Mouse (Mus musculus) 416B (cell line): ENCODE measurements around the gene Sidt1.
"Not testable (repeated sequence)": the region's sequence is repeated elsewhere in the genome, so short reads cannot be mapped to it uniquely, and the experiment has no call there.

Experiments used
- DNase-seq: peaks from one replicate; pipeline ENCODE4 v3.0.0; 2011; ENCODE audit warnings: low read depth

The Sidt1 gene

GRCm38 (mm10) chr16:44302126-44302892 is 30.7 kb downstream of the Sidt1 start:
- peak; percentile 19 for DNase-seq

- DNase-seq, result peak; percentile 69
These were observed 33.4 kb downstream of the Sidt1 start for GRCm38 (mm10) chr16:44299438-44300093.

GRCm38 (mm10) chr16:44293960-44294359 is 39.0 kb downstream of the Sidt1 start:
- peak; percentile 11 for DNase-seq

- DNase-seq, result not testable (repeated sequence)
These were observed 40.3 kb downstream of the Sidt1 start for GRCm38 (mm10) chr16:44292681-44293080.

GRCm38 (mm10) chr16:44289004-44289648 is 43.9 kb downstream of the Sidt1 start:
- DNase-seq, result peak; percentile 27

- DNase-seq, result peak; percentile 20
These were observed 45.5 kb downstream of the Sidt1 start for GRCm38 (mm10) chr16:44287356-44287950.

GRCm38 (mm10) chr16:44282614-44283325 is 50.2 kb downstream of the Sidt1 start:
- DNase-seq, result no peak

GRCm38 (mm10) chr16:44282036-44282435 is 51.0 kb downstream of the Sidt1 start:
- no peak for DNase-seq

- no peak for DNase-seq
These were observed 52.2 kb downstream of the Sidt1 start for GRCm38 (mm10) chr16:44280806-44281205.

GRCm38 (mm10) chr16:44277212-44277611 is 55.8 kb downstream of the Sidt1 start:
- no peak for DNase-seq

- DNase-seq, result no peak
These were observed 61.5 kb downstream of the Sidt1 start for GRCm38 (mm10) chr16:44271371-44272038.

GRCm38 (mm10) chr16:44270606-44271005 is 62.4 kb downstream of the Sidt1 start:
- DNase-seq, result no peak

- DNase-seq, result no peak
These were observed 63.4 kb downstream of the Sidt1 start for GRCm38 (mm10) chr16:44269578-44269977.

- DNase-seq, result no peak
These were observed 64.3 kb downstream of the Sidt1 start for GRCm38 (mm10) chr16:44268541-44269215.

GRCm38 (mm10) chr16:44265562-44265961 is 67.4 kb downstream of the Sidt1 start:
- no peak for DNase-seq

GRCm38 (mm10) chr16:44264916-44265315 is 68.1 kb downstream of the Sidt1 start:
- no peak for DNase-seq

- no peak for DNase-seq
These were observed 75.5 kb downstream of the Sidt1 start for GRCm38 (mm10) chr16:44257476-44257875.

GRCm38 (mm10) chr16:44254698-44255097 is 78.3 kb downstream of the Sidt1 start:
- DNase-seq, result no peak

- no peak for DNase-seq
These were observed 79.0 kb downstream of the Sidt1 start for GRCm38 (mm10) chr16:44253797-44254634.

- DNase-seq, result peak; percentile 10
These were observed 80.3 kb downstream of the Sidt1 start for GRCm38 (mm10) chr16:44252735-44253134.
